Mouse (Mus musculus): ENCODE data around the gene Hyal5. TPM values are rescaled to one million over a fixed set of nuclear protein-coding genes. Genes with fewer than 3 reads are reported as not detected.

The Hyal5 gene
- polyA plus RNA-seq, 1 experiment from 2014 or later = not detected

Other genes starting within 250 kb of the Hyal5 start
- gene Wasl, start 193.0 kb upstream of the Hyal5 start, polyA plus RNA-seq (2016; fragmentation: Nextera tagmentation; extraction: Ambion mirVana) = 57.5 and 78.8 TPM in 2 replicates
- not detected in 2 replicates for gene Hyal6, start 124.8 kb upstream of the Hyal5 start, polyA plus RNA-seq (2016; fragmentation: Nextera tagmentation; extraction: Ambion mirVana)
- not detected in 2 replicates for gene Hyal4, start 109.7 kb upstream of the Hyal5 start, polyA plus RNA-seq (2016; fragmentation: Nextera tagmentation; extraction: Ambion mirVana)
- not detected in 2 replicates for gene Spam1, start 66.8 kb upstream of the Hyal5 start, polyA plus RNA-seq (2016; fragmentation: Nextera tagmentation; extraction: Ambion mirVana)
- 2.0 and 2.8 TPM in 2 replicates for gene Tmem229a, start 98.3 kb downstream of the Hyal5 start, polyA plus RNA-seq (2016; fragmentation: Nextera tagmentation; extraction: Ambion mirVana)